Mouse (Mus musculus): ENCODE measurements at regions not wholly inside any gene's neighbourhood (a gene's known extent, or its start where the extent isn't known, plus 50 kb on each side); places are given as distances from the start of the nearest gene placed in this dataset.

DNA sequence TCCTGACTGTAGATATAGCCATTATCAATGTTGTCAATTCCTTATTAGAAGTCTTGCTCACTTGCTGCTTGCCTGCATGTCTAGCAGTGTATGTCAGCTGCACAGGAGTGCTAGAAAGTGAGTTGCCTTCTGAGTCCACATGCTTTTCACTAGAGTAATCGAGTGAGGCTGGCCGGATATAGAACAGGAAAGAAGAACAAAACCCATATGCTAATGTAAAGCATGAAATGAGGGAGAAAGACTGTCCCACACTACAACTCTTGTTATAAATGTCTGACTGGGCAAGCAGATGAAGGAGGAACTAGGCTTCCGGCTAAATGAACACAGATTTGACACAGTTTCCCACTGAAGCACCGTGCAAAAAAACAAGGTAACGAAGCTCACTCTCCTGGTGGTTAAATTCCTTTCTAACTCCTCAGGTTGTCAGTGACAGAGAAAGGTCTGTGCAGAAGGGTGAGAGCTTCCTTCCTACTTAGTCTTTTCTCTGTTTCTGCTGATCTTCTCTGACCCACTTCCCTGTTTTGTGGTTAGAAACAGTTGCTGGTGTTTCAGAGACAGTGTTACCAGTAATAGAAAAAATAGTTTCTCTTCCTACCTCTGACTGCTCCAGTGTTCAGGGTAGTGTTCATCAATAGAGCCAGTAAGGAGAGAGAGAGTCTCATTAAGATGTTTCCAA lies 399.0 kb downstream of the Atp23 start:
- WGBS, result 56% methylated on average over 5 of the region's 5 CpGs
- Histone ChIP-seq H3K4me1 (ENCODE audit: control insufficient read depth, insufficient read depth, low read length) (no peaks in the 10 kb centered on the region), H3K27me3 (ENCODE audit: control insufficient read depth, insufficient read depth, low read length) (no peaks in the 10 kb centered on the region), H3K27ac (ENCODE audit: insufficient read depth, low read length) (no peak overlapping the region), H3K4me3 (replicated peaks; ENCODE audit: insufficient read depth, low read depth, low read length) (no peak overlapping the region)
- DNase-seq, result no peak
- no peak for TF ChIP-seq CTCF (IDR thresholded peaks at IDR 0.05; ENCODE audit: borderline replicate concordance, insufficient read depth, low read depth, low read length)

DNA sequence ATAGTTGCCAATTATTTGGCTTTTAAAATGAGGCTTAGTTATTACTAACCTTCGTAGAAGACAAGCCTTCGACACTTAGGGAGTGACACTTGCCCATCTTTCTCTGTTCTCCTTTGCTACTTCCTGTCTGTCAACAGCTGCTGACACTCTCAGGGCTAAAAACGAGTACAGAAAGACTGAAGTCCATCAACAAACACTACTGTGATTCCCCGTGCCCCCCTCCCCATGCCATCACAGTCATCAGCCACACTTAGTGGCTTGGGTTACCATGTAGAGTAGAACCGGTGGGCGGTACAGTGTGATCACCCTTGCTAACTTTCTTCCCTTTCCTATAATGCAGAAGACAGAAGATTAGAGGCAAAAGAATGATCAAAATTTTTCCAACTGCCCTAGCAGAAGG lies 402.4 kb downstream of the Atp23 start:
- Histone ChIP-seq H3K4me1 (ENCODE audit: control insufficient read depth, insufficient read depth, low read length) (no peaks in the 10 kb centered on the region), H3K4me3 (replicated peaks; ENCODE audit: insufficient read depth, low read depth, low read length) (no peak overlapping the region), H3K27ac (ENCODE audit: insufficient read depth, low read length) (no peak overlapping the region), H3K27me3 (ENCODE audit: control insufficient read depth, insufficient read depth, low read length) (no peaks in the 10 kb centered on the region)
- TF ChIP-seq CTCF (IDR thresholded peaks at IDR 0.05; ENCODE audit: borderline replicate concordance, insufficient read depth, low read depth, low read length) (no peak), POLR2A (IDR thresholded peaks at IDR 0.05; ENCODE audit: borderline replicate concordance, insufficient read depth, low read length) (no peak)
- 88% methylated on average over 6 of the region's 6 CpGs for WGBS
- DNase-seq, result no peak

DNA sequence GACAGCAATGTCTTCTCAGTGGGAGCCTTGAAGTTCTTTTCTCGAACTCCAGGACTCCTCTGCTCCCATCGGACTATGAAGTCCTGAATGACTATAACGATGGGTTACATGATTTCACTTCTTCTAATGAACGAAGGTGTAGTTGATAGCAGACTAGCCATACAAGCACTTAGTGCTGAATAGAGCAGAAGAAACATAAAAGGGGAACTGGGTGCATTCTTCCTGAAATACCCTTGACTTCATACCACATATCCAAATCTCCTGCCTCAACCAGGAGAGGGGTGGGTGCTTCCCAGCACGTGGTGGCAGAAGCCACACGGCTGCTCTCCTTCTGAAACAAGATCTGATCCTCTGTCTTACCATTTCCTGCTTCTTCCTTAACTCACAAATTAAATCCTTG lies 407.4 kb downstream of the Atp23 start:
- Histone ChIP-seq H3K27ac (ENCODE audit: insufficient read depth, low read length) (no peak overlapping the region), H3K4me1 (ENCODE audit: control insufficient read depth, insufficient read depth, low read length) (no peaks in the 10 kb centered on the region), H3K27me3 (ENCODE audit: control insufficient read depth, insufficient read depth, low read length) (no peaks in the 10 kb centered on the region), H3K4me3 (replicated peaks; ENCODE audit: insufficient read depth, low read depth, low read length) (no peak overlapping the region)
- TF ChIP-seq CTCF (IDR thresholded peaks at IDR 0.05; ENCODE audit: borderline replicate concordance, insufficient read depth, low read depth, low read length), result no peak
- TF ChIP-seq POLR2A (IDR thresholded peaks at IDR 0.05; ENCODE audit: borderline replicate concordance, insufficient read depth, low read length), result no peak
- WGBS, result 90% methylated on average over 6 of the region's 6 CpGs
- DNase-seq, result no peak

DNA sequence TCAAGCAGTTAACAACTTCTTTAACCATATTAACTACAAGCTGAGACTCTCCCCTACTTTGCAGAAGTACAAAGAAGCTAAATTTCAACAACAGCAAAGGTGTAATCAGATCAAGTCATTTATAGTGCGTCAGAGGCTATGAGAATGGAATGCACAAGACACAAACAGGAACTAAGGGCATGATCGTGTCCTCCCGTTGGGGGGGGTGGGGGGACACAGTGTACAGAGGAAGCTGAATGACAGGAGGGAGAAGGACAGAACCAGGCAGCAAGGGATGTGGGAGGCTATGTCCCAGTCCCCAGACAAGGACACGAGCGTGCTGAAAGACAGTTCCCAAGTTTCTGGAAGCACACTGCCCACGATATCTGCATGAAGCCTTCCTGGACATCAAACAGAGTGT lies 408.9 kb downstream of the Atp23 start:
- Histone ChIP-seq H3K27me3 (ENCODE audit: control insufficient read depth, insufficient read depth, low read length) (no peaks in the 10 kb centered on the region), H3K27ac (ENCODE audit: insufficient read depth, low read length) (no peak overlapping the region), H3K4me1 (ENCODE audit: control insufficient read depth, insufficient read depth, low read length) (no peaks in the 10 kb centered on the region), H3K4me3 (replicated peaks; ENCODE audit: insufficient read depth, low read depth, low read length) (no peak overlapping the region)
- 79% methylated on average over 6 of the region's 6 CpGs for WGBS
- no peak for DNase-seq
- TF ChIP-seq POLR2A (IDR thresholded peaks at IDR 0.05; ENCODE audit: borderline replicate concordance, insufficient read depth, low read length) (no peak), CTCF (IDR thresholded peaks at IDR 0.05; ENCODE audit: borderline replicate concordance, insufficient read depth, low read depth, low read length) (no peak)

DNA sequence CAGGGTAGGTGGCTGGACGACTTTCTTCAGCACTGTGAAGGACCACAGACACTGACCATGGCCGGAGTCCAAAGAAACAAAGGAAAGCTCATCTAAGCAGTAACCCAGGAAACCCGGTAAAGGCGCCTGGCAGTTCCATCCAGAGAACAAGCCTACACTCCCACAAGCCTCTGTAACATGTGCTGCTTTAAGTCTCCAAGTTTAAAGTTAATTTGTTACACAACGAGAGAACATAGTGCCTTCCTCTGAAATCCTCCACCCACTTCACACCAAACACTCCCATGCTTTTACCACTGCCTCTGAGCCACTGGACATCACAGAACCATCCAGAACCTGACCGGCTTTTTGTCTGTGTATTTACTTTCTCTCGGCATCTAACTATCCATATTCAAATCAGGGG lies 416.0 kb downstream of the Atp23 start:
- no peaks in the 10 kb centered on the region for H3K27me3 ChIP-seq (ENCODE audit: control insufficient read depth, insufficient read depth, low read length)
- TF ChIP-seq POLR2A (IDR thresholded peaks at IDR 0.05; ENCODE audit: borderline replicate concordance, insufficient read depth, low read length) (no peak), CTCF (IDR thresholded peaks at IDR 0.05; ENCODE audit: borderline replicate concordance, insufficient read depth, low read depth, low read length) (no peak)
- DNase-seq, result no peak
- no peak overlapping the region for H3K27ac ChIP-seq (ENCODE audit: insufficient read depth, low read length)
- no peak overlapping the region for H3K4me3 ChIP-seq (replicated peaks; ENCODE audit: insufficient read depth, low read depth, low read length)
- H3K4me1 ChIP-seq (ENCODE audit: control insufficient read depth, insufficient read depth, low read length), result no peaks in the 10 kb centered on the region
- WGBS, result 66% methylated on average over 7 of the region's 7 CpGs

DNA sequence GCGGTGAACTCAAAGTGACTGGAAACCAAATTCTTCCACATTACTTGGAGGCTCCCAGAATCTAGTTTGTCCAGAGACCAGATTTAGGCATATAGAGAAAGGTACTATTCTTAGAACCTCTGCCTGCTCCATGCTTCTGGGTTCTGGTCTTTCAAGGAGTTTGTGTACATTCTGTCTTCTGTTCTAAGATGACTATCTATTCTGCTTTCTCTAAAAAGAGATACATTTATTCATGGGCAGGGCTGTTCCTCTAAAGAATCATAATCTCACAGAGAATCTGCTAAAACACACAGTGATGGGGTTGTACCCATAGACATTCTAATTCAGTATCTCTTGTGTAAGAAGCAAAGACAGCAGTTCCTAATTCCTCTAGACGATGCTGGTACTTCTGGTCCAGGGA lies 417.7 kb downstream of the Atp23 start:
- DNase-seq, result no peak
- Histone ChIP-seq H3K27ac (ENCODE audit: insufficient read depth, low read length) (no peak overlapping the region), H3K4me1 (ENCODE audit: control insufficient read depth, insufficient read depth, low read length) (no peaks in the 10 kb centered on the region), H3K4me3 (replicated peaks; ENCODE audit: insufficient read depth, low read depth, low read length) (no peak overlapping the region), H3K27me3 (ENCODE audit: control insufficient read depth, insufficient read depth, low read length) (no peaks in the 10 kb centered on the region)
- WGBS, result 96% methylated on average over 2 of the region's 2 CpGs
- no peak for TF ChIP-seq POLR2A (IDR thresholded peaks at IDR 0.05; ENCODE audit: borderline replicate concordance, insufficient read depth, low read length)
- no peak for TF ChIP-seq CTCF (IDR thresholded peaks at IDR 0.05; ENCODE audit: borderline replicate concordance, insufficient read depth, low read depth, low read length)

DNA sequence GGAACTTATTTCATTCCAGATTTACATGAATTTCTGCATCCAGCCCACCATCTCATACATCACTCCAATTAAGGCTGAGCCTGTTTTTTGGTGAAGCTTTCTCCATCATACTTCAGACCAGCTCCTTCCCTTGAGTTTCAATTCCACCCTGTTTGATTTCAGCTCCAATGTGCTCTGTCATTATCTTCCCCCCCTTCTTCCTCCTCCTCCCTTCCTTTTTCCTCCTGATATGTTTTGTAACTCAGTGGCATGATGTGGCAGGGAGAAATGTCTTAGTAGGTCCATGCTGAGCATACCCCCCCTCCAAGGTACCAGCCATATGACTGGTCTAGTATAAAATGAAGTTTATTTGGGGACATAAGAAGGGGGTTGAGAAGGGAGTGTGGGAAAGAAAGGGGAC lies 420.8 kb downstream of the Atp23 start:
- no peak overlapping the region for H3K27ac ChIP-seq (ENCODE audit: insufficient read depth, low read length)
- no peak for DNase-seq
- no peaks in the 10 kb centered on the region for H3K27me3 ChIP-seq (ENCODE audit: control insufficient read depth, insufficient read depth, low read length)
- TF ChIP-seq POLR2A (IDR thresholded peaks at IDR 0.05; ENCODE audit: borderline replicate concordance, insufficient read depth, low read length) (no peak), CTCF (IDR thresholded peaks at IDR 0.05; ENCODE audit: borderline replicate concordance, insufficient read depth, low read depth, low read length) (no peak)
- no peak overlapping the region for H3K4me3 ChIP-seq (replicated peaks; ENCODE audit: insufficient read depth, low read depth, low read length)
- no peaks in the 10 kb centered on the region for H3K4me1 ChIP-seq (ENCODE audit: control insufficient read depth, insufficient read depth, low read length)

DNA sequence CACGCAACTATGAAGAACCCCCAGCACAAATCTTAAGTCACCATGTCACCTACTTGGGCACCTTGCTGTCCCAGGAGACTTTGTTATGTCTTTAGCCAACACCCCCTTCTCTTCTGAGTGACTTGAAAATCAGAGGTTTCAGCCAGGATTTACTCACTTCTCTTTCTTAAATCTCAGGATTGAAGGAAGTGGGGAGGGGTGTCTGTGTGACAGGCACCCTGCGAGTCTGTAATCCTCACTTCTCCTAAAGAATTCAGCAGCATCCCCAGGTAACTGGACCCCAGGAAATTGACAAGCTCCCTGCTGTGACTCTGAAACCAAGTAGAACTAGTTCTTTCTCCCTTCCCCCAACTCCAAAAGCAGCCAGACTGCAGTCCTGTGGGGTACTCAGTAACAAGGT lies 421.4 kb downstream of the Atp23 start:
- 57% methylated on average over 2 of the region's 2 CpGs for WGBS
- TF ChIP-seq POLR2A (IDR thresholded peaks at IDR 0.05; ENCODE audit: borderline replicate concordance, insufficient read depth, low read length) (no peak), CTCF (IDR thresholded peaks at IDR 0.05; ENCODE audit: borderline replicate concordance, insufficient read depth, low read depth, low read length) (no peak)
- Histone ChIP-seq H3K4me3 (replicated peaks; ENCODE audit: insufficient read depth, low read depth, low read length) (no peak overlapping the region), H3K27me3 (ENCODE audit: control insufficient read depth, insufficient read depth, low read length) (no peaks in the 10 kb centered on the region), H3K4me1 (ENCODE audit: control insufficient read depth, insufficient read depth, low read length) (no peaks in the 10 kb centered on the region), H3K27ac (ENCODE audit: insufficient read depth, low read length) (no peak overlapping the region)
- DNase-seq, result no peak

Data from cerebellum, adult 2 months (tissue).